Mouse (Mus musculus): ENCODE data around the gene Slc25a18. TPM values are rescaled to one million over a fixed set of nuclear protein-coding genes. Genes with fewer than 3 reads are reported as not detected.

Slc25a18 gene
- total and polyA plus RNA-seq, 2 experiments from 2014 or later, result 53.8 to 105 TPM

DNA sequence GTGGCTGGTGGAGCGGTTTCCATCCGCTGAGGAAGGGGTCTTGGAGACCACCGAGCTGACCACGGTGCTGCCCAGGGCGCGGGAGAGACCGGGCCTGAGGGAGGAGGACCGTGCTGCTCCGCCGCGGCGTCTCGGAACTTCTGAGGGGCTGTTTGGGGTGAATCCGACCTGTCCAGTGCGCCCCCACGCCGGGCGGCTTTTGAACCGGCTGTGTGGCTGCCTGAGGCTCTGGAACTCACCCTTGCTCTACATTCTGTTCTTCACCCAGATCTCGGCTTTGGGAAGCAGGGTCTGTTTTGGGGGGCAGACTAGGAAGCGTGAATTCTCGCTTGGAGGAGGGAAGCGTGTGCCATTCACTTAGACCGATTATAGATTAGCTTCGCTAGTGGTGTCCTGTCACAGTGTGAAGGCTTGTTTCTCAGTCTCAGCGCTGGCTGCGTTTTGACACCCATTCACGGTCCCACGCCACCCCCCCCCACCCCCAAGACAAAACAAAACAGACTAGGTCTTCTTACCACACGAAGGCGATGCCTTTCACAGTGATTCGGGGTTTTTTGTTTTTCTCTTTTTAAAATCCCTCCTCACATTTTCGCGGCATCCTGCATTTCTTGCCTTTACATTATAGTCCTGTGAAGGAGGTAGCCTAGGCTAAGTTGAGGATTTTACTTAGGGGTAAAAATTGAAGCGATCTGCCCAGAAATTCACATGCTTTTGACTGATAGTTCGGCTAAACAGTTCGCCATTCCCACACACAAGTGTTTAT is 63.2 kb downstream of the Slc25a18 start:
- Histone ChIP-seq H3K4me3 (ENCODE audit: low read length) (peak overlapping the region; percentile 69), H3K9ac (replicated peaks; ENCODE audit: low read length) (peak overlapping the region; percentile 85), H3K4me1 (ENCODE audit: insufficient read depth, low read length) (no peaks in the 10 kb centered on the region), H3K27ac (peak overlapping the region; percentile 95), H3K27me3 (ENCODE audit: insufficient read depth, low read length) (no peaks in the 10 kb centered on the region), H3K9me3 (ENCODE audit: low read length) (no peaks in the 10 kb centered on the region), H3K4me2 (ENCODE audit: low read depth, low read length) (peak overlapping the region; percentile 85), H3K36me3 (ENCODE audit: insufficient read depth, low read length) (no peaks in the 10 kb centered on the region)
- no peak for TF ChIP-seq CTCF (IDR thresholded peaks at IDR 0.05; ENCODE audit: low read depth)
- DNase-seq (ENCODE audit: low spot score) (peak; percentile 55), ATAC-seq (peak; percentile 85)
- WGBS, result 3% methylated on average over 36 of the region's 37 CpGs

DNA sequence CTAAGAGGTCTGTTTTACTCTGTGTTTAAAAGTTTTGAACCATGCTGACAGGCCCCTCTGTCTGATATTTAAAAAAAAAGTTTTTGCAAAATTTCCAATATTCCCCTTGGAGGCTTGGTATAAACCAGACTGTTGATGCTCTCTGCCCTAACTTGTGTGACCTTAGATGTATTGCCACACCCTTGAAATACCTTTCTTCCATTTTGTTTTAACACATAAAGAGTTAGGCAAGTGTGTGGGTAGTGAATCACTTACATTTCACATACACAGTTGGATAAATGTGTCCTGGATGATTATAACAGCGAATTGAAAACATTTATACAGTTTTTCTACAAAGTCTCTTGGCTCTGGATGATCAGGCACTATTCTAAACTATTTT is 63.8 kb downstream of the Slc25a18 start:
- ATAC-seq, result no peak

DNA sequence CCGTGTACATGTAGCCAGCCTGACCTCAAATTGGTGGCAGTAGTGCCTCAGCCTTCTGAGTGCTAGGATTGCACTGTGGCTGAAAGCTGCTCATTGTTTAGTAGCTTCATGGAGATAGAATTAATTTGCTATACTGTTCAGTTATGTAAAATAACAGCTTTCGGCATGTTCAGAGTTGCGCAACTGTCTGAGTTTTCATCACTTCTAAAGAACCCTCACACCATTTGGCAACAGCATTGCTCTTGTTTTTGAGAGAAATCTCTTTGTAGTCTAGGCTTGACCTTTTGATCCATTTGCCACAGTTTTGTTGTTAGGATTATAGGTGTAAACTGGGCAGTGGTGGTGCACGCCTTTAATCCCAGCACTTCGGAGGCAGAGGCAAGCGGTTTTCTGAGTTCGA is 66.9 kb downstream of the Slc25a18 start:
- no peak overlapping the region for H3K4me2 ChIP-seq (ENCODE audit: low read depth, low read length)
- no peaks in the 10 kb centered on the region for H3K9me3 ChIP-seq (ENCODE audit: low read length)
- no peak overlapping the region for H3K9ac ChIP-seq (replicated peaks; ENCODE audit: low read length)
- H3K27me3 ChIP-seq (ENCODE audit: insufficient read depth, low read length), result no peaks in the 10 kb centered on the region
- TF ChIP-seq CTCF (IDR thresholded peaks at IDR 0.05; ENCODE audit: low read depth), result no peak
- no peak for ATAC-seq
- H3K27ac ChIP-seq, result no peak overlapping the region
- DNase-seq (ENCODE audit: low spot score), result no peak
- no peaks in the 10 kb centered on the region for H3K36me3 ChIP-seq (ENCODE audit: insufficient read depth, low read length)
- WGBS, result 98% methylated on average over 7 of the region's 7 CpGs
- H3K4me1 ChIP-seq (ENCODE audit: insufficient read depth, low read length), result no peaks in the 10 kb centered on the region
- no peak overlapping the region for H3K4me3 ChIP-seq (ENCODE audit: low read length)

More for the DNA sequence above, 63.8 kb downstream of the Slc25a18 start:
- Histone ChIP-seq H3K9ac (replicated peaks; ENCODE audit: low read length) (peak overlapping the region; percentile 85; the same call in 1 of the 2 replicates), H3K36me3 (ENCODE audit: insufficient read depth, low read length) (no peaks in the 10 kb centered on the region), H3K27me3 (ENCODE audit: insufficient read depth, low read length) (no peaks in the 10 kb centered on the region), H3K9me3 (ENCODE audit: low read length) (no peaks in the 10 kb centered on the region), H3K4me1 (ENCODE audit: insufficient read depth, low read length) (no peaks in the 10 kb centered on the region), H3K4me3 (ENCODE audit: low read length) (peak overlapping the region; percentile 69), H3K4me2 (ENCODE audit: low read depth, low read length) (peak overlapping the region; percentile 85), H3K27ac (0 out of 2 replicates have a peak overlapping the region, but pooled peaks have one; percentile 95)
- 90% methylated on average over 1 of the region's 1 CpGs for WGBS
- DNase-seq (ENCODE audit: low spot score), result no peak
- no peak for TF ChIP-seq CTCF (IDR thresholded peaks at IDR 0.05; ENCODE audit: low read depth)

DNA sequence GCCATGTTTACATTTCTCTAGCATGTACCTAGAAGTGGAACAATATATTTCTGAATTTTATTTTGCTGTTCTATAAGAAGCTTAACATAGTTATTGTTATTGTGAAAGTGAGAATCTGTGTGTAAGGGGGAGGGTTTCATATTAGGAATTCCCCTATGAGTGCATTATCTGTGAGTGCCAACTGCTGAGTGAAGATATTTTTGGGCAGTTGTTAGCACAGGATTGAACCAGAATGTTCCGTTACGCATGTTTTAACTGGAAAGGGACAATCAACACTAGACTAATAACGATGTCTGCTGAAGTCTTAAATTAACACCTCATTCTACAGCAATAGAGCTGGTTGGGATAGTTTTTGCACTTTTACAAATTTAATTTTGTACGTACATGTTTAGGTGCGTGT is 68.4 kb downstream of the Slc25a18 start:
- Histone ChIP-seq H3K9me3 (ENCODE audit: low read length) (no peaks in the 10 kb centered on the region), H3K4me1 (ENCODE audit: insufficient read depth, low read length) (no peaks in the 10 kb centered on the region), H3K4me3 (ENCODE audit: low read length) (no peak overlapping the region), H3K27ac (no peak overlapping the region), H3K4me2 (ENCODE audit: low read depth, low read length) (no peak overlapping the region), H3K27me3 (ENCODE audit: insufficient read depth, low read length) (no peaks in the 10 kb centered on the region), H3K9ac (replicated peaks; ENCODE audit: low read length) (no peak overlapping the region), H3K36me3 (ENCODE audit: insufficient read depth, low read length) (no peaks in the 10 kb centered on the region)
- ATAC-seq (no peak), DNase-seq (ENCODE audit: low spot score) (no peak)
- WGBS, result 86% methylated on average over 5 of the region's 5 CpGs
- no peak for TF ChIP-seq CTCF (IDR thresholded peaks at IDR 0.05; ENCODE audit: low read depth)

Small RNA genes within 50 kb of the gene (microRNA-seq; reads per million reads assigned to microRNA genes)
- gene Gm25193, result 0 reads per million in 2 experiments

Other genes starting within 250 kb of the Slc25a18 start
- gene Hdhd5, start 242.3 kb upstream of the Slc25a18 start, total RNA-seq (2014; rRNA removed), result 38.2 and 38.9 TPM in 2 replicates
- 19.1 and 19.8 TPM in 2 replicates for gene Hdhd5, start 242.3 kb upstream of the Slc25a18 start, polyA plus RNA-seq (2015; fragmentation: Nextera tagmentation; extraction: Ambion mirVana)
- 13.2 and 16.9 TPM in 2 replicates for gene Cecr2, start 107.2 kb upstream of the Slc25a18 start, total RNA-seq (2014; rRNA removed)
- gene Cecr2, start 107.2 kb upstream of the Slc25a18 start, polyA plus RNA-seq (2015; fragmentation: Nextera tagmentation; extraction: Ambion mirVana), result 2.9 and 3.4 TPM in 2 replicates
- gene Atp6v1e1, start 49.2 kb downstream of the Slc25a18 start, total RNA-seq (2014; rRNA removed), result 201 and 205 TPM in 2 replicates
- 329 and 344 TPM in 2 replicates for gene Atp6v1e1, start 49.2 kb downstream of the Slc25a18 start, polyA plus RNA-seq (2015; fragmentation: Nextera tagmentation; extraction: Ambion mirVana)
- 41.0 and 177 TPM in 2 replicates for gene Bcl2l13, start 62.6 kb downstream of the Slc25a18 start, total RNA-seq (2014; rRNA removed)
- 25.5 and 27.6 TPM in 2 replicates for gene Bcl2l13, start 62.6 kb downstream of the Slc25a18 start, polyA plus RNA-seq (2015; fragmentation: Nextera tagmentation; extraction: Ambion mirVana)
- 34.3 and 43.6 TPM in 2 replicates for gene Bid, start 143.3 kb downstream of the Slc25a18 start, total RNA-seq (2014; rRNA removed)
- 41.5 and 44.3 TPM in 2 replicates for gene Bid, start 143.3 kb downstream of the Slc25a18 start, polyA plus RNA-seq (2015; fragmentation: Nextera tagmentation; extraction: Ambion mirVana)

All from hindbrain, postnatal 0 days (tissue).